Mouse (Mus musculus): ENCODE results near the gene Cgn.

DNA sequence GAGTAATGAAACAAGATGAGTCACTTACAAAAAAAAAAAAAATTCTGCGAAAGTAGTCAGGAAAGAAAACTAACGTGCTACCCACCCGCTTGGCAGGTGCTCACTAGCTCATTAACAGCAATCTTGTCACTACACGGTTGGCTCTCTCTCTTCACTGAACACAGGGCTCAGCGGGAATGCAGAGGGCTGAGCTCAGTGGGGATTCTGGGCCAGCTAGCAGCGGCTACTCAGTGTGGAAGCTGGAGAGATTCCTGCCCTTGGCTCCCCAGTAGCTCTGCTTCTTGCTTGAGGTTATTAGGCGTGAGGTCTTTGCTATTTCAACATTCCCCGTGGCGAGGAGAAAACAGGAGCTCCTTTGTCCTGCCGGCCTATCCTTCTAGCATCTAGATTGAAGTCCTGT lies 17.9 kb upstream of the Cgn start:
- no peak for TF ChIP-seq CTCF (IDR thresholded peaks at IDR 0.05; ENCODE audit: borderline replicate concordance, control insufficient read depth, extremely low read depth, insufficient read depth, low read length, poor library complexity)
- no peak for TF ChIP-seq POLR2A (IDR thresholded peaks at IDR 0.05; ENCODE audit: control insufficient read depth, extremely low read depth, insufficient read depth, low read length, poor library complexity)
